Mouse (Mus musculus): Measurements from ENCODE around the gene Gga1. TPM values are rescaled to one million over a fixed set of nuclear protein-coding genes. Genes with fewer than 3 reads are reported as not detected.
"Not testable (repeated sequence)": the region's sequence is repeated elsewhere in the genome, so short reads cannot be mapped to it uniquely, and the experiment has no call there.

Gga1 gene
- total RNA-seq, 2 experiments from 2014 or later = 40.3 to 43.2 TPM

GRCm38 (mm10) chr15:78869775-78870174 lies 7.2 kb upstream of the Gga1 start:
- DNase-seq = peak; percentile 61 to 66
- intact Hi-C loops (cut with DNase I) = loop anchor here (1.0 to 5.0 kb wide), 3 partner anchors 17 to 247 kb away; no protein-coding TSS in a partner anchor

GRCm38 (mm10) chr15:78872021-78872608 lies 4.9 kb upstream of the Gga1 start:
- intact Hi-C loops (cut with DNase I) = loop anchor here (5.0 kb wide), 1 partner anchor 250 kb away; no protein-coding TSS in a partner anchor
- DNase-seq = no peak

- intact Hi-C loops (cut with DNase I) = loop anchor here (5.0 kb wide), 1 partner anchor 252 kb away; no protein-coding TSS in a partner anchor
- no peak for DNase-seq
Measured at GRCm38 (mm10) chr15:78873803-78874435, 3.1 kb upstream of the Gga1 start.

- intact Hi-C loops (cut with DNase I) = loop anchor here (5.0 kb wide), 1 partner anchor 253 kb away; no protein-coding TSS in a partner anchor
Measured at GRCm38 (mm10) chr15:78874989-78875388, 2.0 kb upstream of the Gga1 start.

GRCm38 (mm10) chr15:78875537-78875936 lies 1.5 kb upstream of the Gga1 start:
- DNase-seq = no peak
- intact Hi-C loops (cut with DNase I) = no loop called here

More at GRCm38 (mm10) chr15:78874989-78875388, 2.0 kb upstream of the Gga1 start:
- no peak for DNase-seq

- intact Hi-C loops (cut with DNase I) = loop anchor here (2.0 kb wide), 1 partner anchor 59 kb away; the partner anchor contains the start of gene Nol12
- DNase-seq = peak; percentile 67
Measured at GRCm38 (mm10) chr15:78876258-78876696, 713 bp upstream of the Gga1 start.

- DNase-seq = peak in 1 of 2 experiments; percentile 37
- intact Hi-C loops (cut with DNase I) = loop anchor here (2.0 kb wide), 1 partner anchor 57 kb away; the partner anchor contains the start of gene Nol12
Measured at GRCm38 (mm10) chr15:78877810-78878390, 910 bp downstream of the Gga1 start.

- intact Hi-C loops (cut with DNase I) = not testable (repeated sequence)
- peak in 1 of 2 experiments; percentile 43 for DNase-seq
Measured at GRCm38 (mm10) chr15:78878792-78879516, 2.0 kb downstream of the Gga1 start.

GRCm38 (mm10) chr15:78880432-78880831 lies 3.4 kb downstream of the Gga1 start:
- intact Hi-C loops (cut with DNase I) = no loop called here
- no peak for DNase-seq

GRCm38 (mm10) chr15:78881828-78882227 lies 4.8 kb downstream of the Gga1 start:
- intact Hi-C loops (cut with DNase I) = no loop called here
- DNase-seq = no peak

- no peak for DNase-seq
- intact Hi-C loops (cut with DNase I) = no loop called here
Measured at GRCm38 (mm10) chr15:78889401-78889853, 12.4 kb downstream of the Gga1 start.

GRCm38 (mm10) chr15:78892440-78892839 lies 15.4 kb downstream of the Gga1 start:
- intact Hi-C loops (cut with DNase I) = no loop called here
- no peak for DNase-seq

GRCm38 (mm10) chr15:78894726-78895125 lies 17.7 kb downstream of the Gga1 start:
- intact Hi-C loops (cut with DNase I) = no loop called here
- no peak for DNase-seq

GRCm38 (mm10) chr15:78895741-78896140 lies 18.8 kb downstream of the Gga1 start:
- intact Hi-C loops (cut with DNase I) = no loop called here
- no peak for DNase-seq

GRCm38 (mm10) chr15:78896149-78896548 lies 19.2 kb downstream of the Gga1 start:
- intact Hi-C loops (cut with DNase I) = no loop called here
- no peak for DNase-seq

GRCm38 (mm10) chr15:78897488-78897887 lies 20.5 kb downstream of the Gga1 start:
- intact Hi-C loops (cut with DNase I) = no loop called here
- DNase-seq = no peak

GRCm38 (mm10) chr15:78898507-78899001 lies 21.6 kb downstream of the Gga1 start:
- intact Hi-C loops (cut with DNase I) = no loop called here

GRCm38 (mm10) chr15:78899409-78899739 lies 22.4 kb downstream of the Gga1 start, which contains the start of gene Gm49510:
TSS of gene Gm49510 (plus strand) at chr15:78899667.
- DNase-seq = no peak
- intact Hi-C loops (cut with DNase I) = no loop called here

More at GRCm38 (mm10) chr15:78898507-78899001, 21.6 kb downstream of the Gga1 start:
- no peak for DNase-seq

GRCm38 (mm10) chr15:78899740-78900584 lies 23.0 kb downstream of the Gga1 start, which contains the start of gene Sh3bp1:
TSS of gene Sh3bp1 (plus strand) at chr15:78899768.
- DNase-seq = peak; percentile 67
- intact Hi-C loops (cut with DNase I) = loop anchor here (5.0 kb wide), 1 partner anchor 42 kb away; no protein-coding TSS in a partner anchor

Data from heart, postnatal 36 days (tissue).